Mouse (Mus musculus) heart, postnatal 4 days (tissue): ENCODE data around the gene Myo18a. TPM values are rescaled to one million over a fixed set of nuclear protein-coding genes. Genes with fewer than 3 reads are reported as not detected.

Source experiments
- DNase-seq: peaks from one replicate; pipeline ENCODE4 v3.0.0; 2021
- total RNA-seq, 2 experiments: library from RNA; stranded (reverse); gene quantifications; 2 replicates each; pipeline ENCODE4 v1.2.3; 2021

The Myo18a gene
- total RNA-seq, 2 experiments from 2014 or later: 244 to 245 TPM

GRCm38 (mm10) chr11:77771879-77772713 is 9.1 kb downstream of the Myo18a start:
- no peak for DNase-seq

GRCm38 (mm10) chr11:77775701-77776400 is 12.8 kb downstream of the Myo18a start:
- no peak for DNase-seq

- no peak for DNase-seq
Observed at GRCm38 (mm10) chr11:77777436-77777835, 14.4 kb downstream of the Myo18a start.

- DNase-seq: no peak
Observed at GRCm38 (mm10) chr11:77777937-77778336, 14.9 kb downstream of the Myo18a start.

GRCm38 (mm10) chr11:77779240-77779639 is 16.2 kb downstream of the Myo18a start:
- DNase-seq: no peak

GRCm38 (mm10) chr11:77781088-77781487 is 18.0 kb downstream of the Myo18a start:
- peak; percentile 58 for DNase-seq

GRCm38 (mm10) chr11:77782104-77782815 is 19.2 kb downstream of the Myo18a start:
- DNase-seq: no peak

GRCm38 (mm10) chr11:77783211-77783746 is 20.2 kb downstream of the Myo18a start:
- no peak for DNase-seq

- DNase-seq: peak; percentile 61
Observed at GRCm38 (mm10) chr11:77783747-77784646, 21.0 kb downstream of the Myo18a start.

- no peak for DNase-seq
Observed at GRCm38 (mm10) chr11:77784894-77785293, 21.8 kb downstream of the Myo18a start.

GRCm38 (mm10) chr11:77785396-77785767 is 22.3 kb downstream of the Myo18a start:
- DNase-seq: peak; percentile 46

- peak; percentile 73 for DNase-seq
Observed at GRCm38 (mm10) chr11:77785768-77786561, 22.9 kb downstream of the Myo18a start.

- no peak for DNase-seq
Observed at GRCm38 (mm10) chr11:77787707-77788106, 24.7 kb downstream of the Myo18a start, which contains the start of gene Gm10277. Gene Gm10277 (minus strand): TSS chr11:77787747.

- DNase-seq: no peak
Observed at GRCm38 (mm10) chr11:77789512-77789911, 26.5 kb downstream of the Myo18a start.

GRCm38 (mm10) chr11:77790286-77790685 is 27.2 kb downstream of the Myo18a start:
- DNase-seq: no peak

- peak; percentile 24 for DNase-seq
Observed at GRCm38 (mm10) chr11:77791241-77791727, 28.2 kb downstream of the Myo18a start.

GRCm38 (mm10) chr11:77791752-77792565 is 28.9 kb downstream of the Myo18a start:
- peak; percentile 76 for DNase-seq

GRCm38 (mm10) chr11:77792566-77792909 is 29.5 kb downstream of the Myo18a start:
- DNase-seq: no peak

- DNase-seq: peak; percentile 99
Observed at GRCm38 (mm10) chr11:77793238-77793930, 30.3 kb downstream of the Myo18a start.
